Mouse (Mus musculus) erythroblast, embryonic 14.5 days (primary cell): ENCODE results near the gene Slc35g1.

Experiments used
- GATA1 ChIP-seq: IDR thresholded peaks from 2 replicates; pipeline ENCODE4 v1.6.1; 2012; ENCODE audit warnings: low read length, inconsistent platforms, mixed read lengths
- TAL1 ChIP-seq: IDR thresholded peaks from 3 replicates; pipeline ENCODE4 v1.6.1; 2012; ENCODE audit warnings: low read length, inconsistent platforms, mixed read lengths

GRCm38 (mm10) chr19:38423884-38424283 lies 28.1 kb downstream of the Slc35g1 start:
- no peak for TF ChIP-seq GATA1
- TF ChIP-seq TAL1, result no peak
